Mouse (Mus musculus): ENCODE data around the gene Gse1. TPM values are rescaled to one million over a fixed set of nuclear protein-coding genes. Genes with fewer than 3 reads are reported as not detected.

Gene Gse1
- total and polyA plus RNA-seq, 3 experiments = 23.6 to 128 (median 66.9) TPM

DNA sequence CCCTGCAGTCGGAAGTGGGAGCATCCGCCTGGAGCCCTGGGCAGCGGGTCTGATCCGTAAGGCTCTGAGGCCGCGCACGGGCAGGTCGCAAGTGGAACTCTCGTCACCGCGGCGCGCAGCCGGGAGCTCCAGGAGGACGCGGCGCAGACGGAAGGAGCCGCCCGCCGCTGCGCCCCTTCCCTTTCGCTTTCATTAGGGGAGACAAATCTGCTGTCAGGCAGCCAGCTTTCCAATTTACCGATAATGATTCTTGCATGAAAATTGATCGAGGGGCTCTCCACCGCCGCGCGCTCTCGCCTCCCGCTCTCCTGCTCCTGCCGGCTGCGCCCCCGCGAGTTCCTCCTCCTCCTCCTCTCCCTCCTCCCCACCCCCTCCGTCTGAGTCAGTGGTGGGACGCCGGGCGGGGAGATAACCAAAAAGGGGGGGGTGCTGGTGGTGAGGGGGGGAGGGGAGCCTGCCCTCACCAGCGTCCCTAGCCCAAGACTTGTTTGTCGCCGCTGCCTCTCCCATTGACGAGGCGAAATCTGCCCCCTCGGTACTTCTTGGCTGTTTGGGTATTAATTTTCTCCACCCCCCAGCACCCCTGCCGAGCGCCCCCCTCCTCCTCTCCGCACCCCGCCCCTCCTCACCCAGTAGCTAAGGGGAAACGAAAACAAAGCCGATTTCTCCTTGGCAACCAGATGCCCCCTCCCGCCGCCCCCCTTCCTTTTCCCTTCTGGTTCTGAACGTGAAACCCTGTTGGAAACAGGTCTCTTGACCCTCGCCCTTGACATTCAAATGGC is 259.7 kb downstream of the Gse1 start:
- peak; percentile 97 for DNase-seq (ENCODE audit: low read depth, low spot score)
- Histone ChIP-seq H3K4me1 (ENCODE audit: control insufficient read depth in 1 of 2, insufficient read depth in 2 of 2, low read length in 2 of 2) (peaks cover 3 to 26% of the 10 kb centered on the region in 2 experiments), H3K27me3 (ENCODE audit: control insufficient read depth in 1 of 2, insufficient read depth in 2 of 2, low read length in 2 of 2) (no peaks in the 10 kb centered on the region)
- TF ChIP-seq ZNF384 (IDR thresholded peaks at IDR 0.05; ENCODE audit: low read depth, low read length) = no peak
- no peak for TF ChIP-seq UBTF (IDR thresholded peaks at IDR 0.05; ENCODE audit: borderline replicate concordance, insufficient read depth, low read depth, low read length)
- no peak for TF ChIP-seq MEF2A (IDR thresholded peaks at IDR 0.05; ENCODE audit: extremely low read depth, insufficient replicate concordance, low read depth, low read length, poor library complexity, severe bottlenecking)
- no peak for TF ChIP-seq NRF1 (IDR thresholded peaks at IDR 0.05; ENCODE audit: insufficient read depth, low read depth, low read length, poor library complexity, severe bottlenecking)
- TF ChIP-seq JUND (IDR thresholded peaks at IDR 0.05; ENCODE audit: low read depth, low read length) = no peak
- no peak; the same call in 1 of the 2 replicates for TF ChIP-seq CHD1 (IDR thresholded peaks at IDR 0.05; ENCODE audit: low read depth, low read length)
- TF ChIP-seq TAL1 (IDR thresholded peaks at IDR 0.05; ENCODE audit: low read length) = peak; percentile 23; the same call in 1 of the 2 replicates
- peak; percentile 72; the same call in 1 of the 2 replicates for TF ChIP-seq POLR2AphosphoS2 (IDR thresholded peaks at IDR 0.05; ENCODE audit: low read length)
- peak; percentile 68 to 76 for TF ChIP-seq POLR2A (IDR thresholded peaks at IDR 0.05; ENCODE audit: control insufficient read depth in 1 of 2, insufficient read depth in 1 of 2, low read depth in 1 of 2, low read length in 2 of 2, poor library complexity in 1 of 2)
- peak; percentile 46 for TF ChIP-seq TBP (IDR thresholded peaks at IDR 0.05; ENCODE audit: low read depth, low read length)
- peak; percentile 27; the same call in 1 of the 2 replicates for TF ChIP-seq ZC3H11A (IDR thresholded peaks at IDR 0.05; ENCODE audit: low read depth, low read length)
- TF ChIP-seq SMC3 (IDR thresholded peaks at IDR 0.05; ENCODE audit: low read depth, low read length) = peak; percentile 31; the same call in 1 of the 2 replicates
- TF ChIP-seq E2F4 (IDR thresholded peaks at IDR 0.05; ENCODE audit: borderline replicate concordance, low read depth, low read length) = no peak
- TF ChIP-seq NELFE (IDR thresholded peaks at IDR 0.05; ENCODE audit: low read depth, low read length) = peak; percentile 69
- peak; percentile 78 for TF ChIP-seq BHLHE40 (IDR thresholded peaks at IDR 0.05; ENCODE audit: borderline replicate concordance, low read depth, low read length)
- peak; percentile 89 for TF ChIP-seq CHD2 (IDR thresholded peaks at IDR 0.05; ENCODE audit: low read length)
- TF ChIP-seq GABPA (IDR thresholded peaks at IDR 0.05; ENCODE audit: low read depth, low read length) = no peak
- no peak for TF ChIP-seq ZKSCAN1 (IDR thresholded peaks at IDR 0.05; ENCODE audit: low read depth, low read length)
- TF ChIP-seq MYB (IDR thresholded peaks at IDR 0.05; ENCODE audit: low read depth, low read length) = peak; percentile 50; the same call in 1 of the 2 replicates
- TF ChIP-seq CTCF (IDR thresholded peaks at IDR 0.05 in 2 of 3, conservative IDR thresholded peaks at IDR 0.05 in 1 of 3; ENCODE audit: control insufficient read depth in 1 of 3, insufficient read depth in 1 of 3, low read depth in 2 of 3, low read length in 3 of 3, poor library complexity in 1 of 3, severe bottlenecking in 1 of 3) = no peak
- TF ChIP-seq MAX (IDR thresholded peaks at IDR 0.05; ENCODE audit: low read length) = peak; percentile 26; the same call in 1 of the 2 replicates
- TF ChIP-seq MYC (IDR thresholded peaks at IDR 0.05; ENCODE audit: low read depth, low read length) = no peak
- peak; percentile 91 for TF ChIP-seq ETS1 (IDR thresholded peaks at IDR 0.05; ENCODE audit: low read depth, low read length)
- TF ChIP-seq EP300 (IDR thresholded peaks at IDR 0.05; ENCODE audit: low read depth in 1 of 2, low read length in 2 of 2) = peak; percentile 29 to 94; a peak in 3 of 4 replicates
- no peak for TF ChIP-seq USF2 (IDR thresholded peaks at IDR 0.05; ENCODE audit: borderline replicate concordance in 1 of 2, insufficient read depth in 1 of 2, low read depth in 1 of 2, low read length in 2 of 2)
- peak; percentile 60 for TF ChIP-seq MXI1 (IDR thresholded peaks at IDR 0.05; ENCODE audit: low read depth, low read length)
- TF ChIP-seq HCFC1 (IDR thresholded peaks at IDR 0.05; ENCODE audit: low read depth, low read length) = peak; percentile 63
- peak; percentile 2; the same call in 1 of the 2 replicates for TF ChIP-seq ZMIZ1 (IDR thresholded peaks at IDR 0.05; ENCODE audit: low read depth, low read length)
- peak; percentile 66; the same call in 1 of the 2 replicates for TF ChIP-seq MAFK (IDR thresholded peaks at IDR 0.05; ENCODE audit: borderline replicate concordance, low read depth, low read length)
- peak; percentile 72; the same call in 1 of the 2 replicates for TF ChIP-seq RCOR1 (IDR thresholded peaks at IDR 0.05; ENCODE audit: low read depth, low read length)
- TF ChIP-seq ELF1 (IDR thresholded peaks at IDR 0.05; ENCODE audit: low read depth, low read length) = peak; percentile 53; the same call in 1 of the 2 replicates
- TF ChIP-seq SIN3A (IDR thresholded peaks at IDR 0.05; ENCODE audit: low read length) = peak; percentile 94
- peak; percentile 100 for TF ChIP-seq MAZ (IDR thresholded peaks at IDR 0.05; ENCODE audit: low read depth, low read length)
- no peak for TF ChIP-seq RAD21 (IDR thresholded peaks at IDR 0.05; ENCODE audit: low read depth, low read length)
- TF ChIP-seq TCF12 (IDR thresholded peaks at IDR 0.05; ENCODE audit: low read depth, low read length) = peak; percentile 89

More for the DNA sequence above, 259.7 kb downstream of the Gse1 start:
- Histone ChIP-seq H3K36me3 (ENCODE audit: control insufficient read depth in 1 of 2, insufficient read depth in 2 of 2, low read length in 2 of 2) (peaks cover 0 to 13% of the 10 kb centered on the region in 2 experiments; a peak in 2 of 4 replicates), H3K4me3 (ENCODE audit: control insufficient read depth in 1 of 2, insufficient read depth in 1 of 2, low read depth in 2 of 2, low read length in 2 of 2) (peak overlapping the region; percentile 85 to 93), H3K9ac (ENCODE audit: control insufficient read depth, low read depth, low read length, poor library complexity, severe bottlenecking) (peak overlapping the region; percentile 89), H3K79me2 (ENCODE audit: control insufficient read depth, insufficient read depth, low read length, poor library complexity) (peaks cover 68% of the 10 kb centered on the region), H3K9me3 (replicated peaks; ENCODE audit: insufficient read depth, low read length) (no peaks in the 10 kb centered on the region), H3K27ac (ENCODE audit: control insufficient read depth, low read depth, low read length) (peak overlapping the region; percentile 99)

Data from MEL (cell line).